Mouse (Mus musculus) heart, postnatal 0 days (tissue): ENCODE results near the gene Gclc.

ENCODE experiments used
- CTCF ChIP-seq: IDR thresholded peaks from 2 replicates; pipeline ENCODE4 v1.5.1; 2016; ENCODE audit warnings: antibody characterized with exemption, control low read depth, low read depth
- EP300 ChIP-seq: IDR thresholded peaks from 2 replicates; pipeline ENCODE4 v1.6.1; 2016; ENCODE audit warnings: antibody characterized with exemption, low read depth

- no peak for TF ChIP-seq CTCF
- no peak for TF ChIP-seq EP300
Observed at GRCm38 (mm10) chr9:77753853-77754727, at the start of gene Gclc.
